Mouse (Mus musculus): ENCODE measurements around the gene Cmtm7. TPM values are rescaled to one million over a fixed set of nuclear protein-coding genes. Genes with fewer than 3 reads are reported as not detected.

Gene Cmtm7
- polyA plus RNA-seq, 1 experiment from 2014 or later = 97.5 TPM

DNA sequence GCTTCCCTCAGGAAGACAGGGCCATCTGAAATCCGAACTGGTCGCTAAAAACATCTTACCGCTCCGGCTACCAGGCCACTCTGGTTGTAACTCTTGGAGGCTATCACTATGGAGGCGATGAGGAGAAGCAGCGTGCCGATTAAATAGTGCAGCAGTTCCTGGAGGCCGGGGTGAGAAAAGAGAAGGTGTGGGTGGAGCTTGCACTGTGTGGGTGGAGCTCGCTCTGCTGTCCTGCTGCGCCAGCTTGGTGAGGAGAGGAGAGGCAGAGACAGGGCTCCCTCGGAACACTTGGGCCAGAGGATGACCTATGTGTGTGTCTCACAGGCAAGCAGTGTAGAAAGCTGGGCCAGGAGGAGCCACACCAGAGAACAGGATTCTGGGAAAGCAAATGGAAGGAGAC lies 19.8 kb downstream of the Cmtm7 start:
- H3K36me3 ChIP-seq = peaks cover 32% of the 10 kb centered on the region; the same call in 1 of the 2 replicates
- no peaks in the 10 kb centered on the region for H3K27me3 ChIP-seq
- no peak overlapping the region for H3K4me2 ChIP-seq
- no peak overlapping the region for H3K27ac ChIP-seq
- H3K4me3 ChIP-seq = no peak overlapping the region
- H3K9me3 ChIP-seq (replicated peaks) = no peaks in the 10 kb centered on the region
- 71% methylated on average over 11 of the region's 11 CpGs for WGBS
- H3K4me1 ChIP-seq (replicated peaks) = peaks cover 2% of the 10 kb centered on the region
- H3K9ac ChIP-seq = no peak overlapping the region
- no peak for ATAC-seq (replicated peaks; ENCODE audit: insufficient number of reproducible peaks, insufficient read depth, low FRiP score, low read depth)

GRCm38 (mm10) chr9:114760353-114760752 lies 21.3 kb downstream of the Cmtm7 start:
- ATAC-seq (replicated peaks; ENCODE audit: insufficient number of reproducible peaks, insufficient read depth, low FRiP score, low read depth) = no peak
- Histone ChIP-seq H3K36me3 (peaks cover 33% of the 10 kb centered on the region; the same call in 1 of the 2 replicates), H3K9me3 (replicated peaks) (no peaks in the 10 kb centered on the region), H3K27ac (no peak overlapping the region), H3K4me1 (replicated peaks) (no peaks in the 10 kb centered on the region), H3K4me3 (no peak overlapping the region), H3K9ac (no peak overlapping the region), H3K27me3 (no peaks in the 10 kb centered on the region), H3K4me2 (no peak overlapping the region)
- WGBS = 71% methylated on average over 5 of the region's 5 CpGs

- no peak overlapping the region for H3K4me2 ChIP-seq
- peaks cover 37% of the 10 kb centered on the region; the same call in 1 of the 2 replicates for H3K36me3 ChIP-seq
- no peak overlapping the region for H3K9ac ChIP-seq
- no peaks in the 10 kb centered on the region for H3K9me3 ChIP-seq (replicated peaks)
- WGBS = 86% methylated on average over 4 of the region's 4 CpGs
- no peak for ATAC-seq (replicated peaks; ENCODE audit: insufficient number of reproducible peaks, insufficient read depth, low FRiP score, low read depth)
- no peak overlapping the region for H3K4me3 ChIP-seq
- H3K4me1 ChIP-seq (replicated peaks) = no peaks in the 10 kb centered on the region
- no peaks in the 10 kb centered on the region for H3K27me3 ChIP-seq
- no peak overlapping the region for H3K27ac ChIP-seq
Measured at GRCm38 (mm10) chr9:114759886-114760285, 21.8 kb downstream of the Cmtm7 start.

GRCm38 (mm10) chr9:114758801-114759200 lies 22.9 kb downstream of the Cmtm7 start:
- Histone ChIP-seq H3K27me3 (no peaks in the 10 kb centered on the region), H3K4me1 (replicated peaks) (no peaks in the 10 kb centered on the region), H3K4me2 (no peak overlapping the region), H3K27ac (no peak overlapping the region), H3K36me3 (peaks cover 38% of the 10 kb centered on the region; the same call in 1 of the 2 replicates), H3K4me3 (no peak overlapping the region), H3K9ac (no peak overlapping the region), H3K9me3 (replicated peaks) (no peaks in the 10 kb centered on the region)
- WGBS = 82% methylated on average over 5 of the region's 5 CpGs
- no peak for ATAC-seq (replicated peaks; ENCODE audit: insufficient number of reproducible peaks, insufficient read depth, low FRiP score, low read depth)

DNA sequence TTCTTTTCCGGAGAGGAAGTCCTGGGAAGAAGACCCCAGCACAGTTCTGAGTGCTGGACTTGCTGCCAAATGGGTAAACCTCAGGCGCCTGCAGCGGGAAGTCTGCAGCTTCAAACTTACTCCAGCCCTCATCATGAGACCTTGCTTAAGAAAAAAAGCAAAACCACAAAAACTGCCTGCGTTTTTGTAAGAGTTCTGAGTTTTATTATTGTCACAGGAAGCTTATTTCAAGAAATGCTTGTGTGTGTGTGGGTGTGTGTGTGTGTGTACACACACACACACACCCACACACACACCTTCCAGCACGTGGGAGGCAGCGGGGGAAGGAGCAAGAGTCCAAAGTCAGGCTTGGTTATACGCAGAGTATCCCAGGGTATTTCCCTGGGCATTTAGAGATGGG lies 23.4 kb downstream of the Cmtm7 start:
- H3K27ac ChIP-seq = no peak overlapping the region

DNA sequence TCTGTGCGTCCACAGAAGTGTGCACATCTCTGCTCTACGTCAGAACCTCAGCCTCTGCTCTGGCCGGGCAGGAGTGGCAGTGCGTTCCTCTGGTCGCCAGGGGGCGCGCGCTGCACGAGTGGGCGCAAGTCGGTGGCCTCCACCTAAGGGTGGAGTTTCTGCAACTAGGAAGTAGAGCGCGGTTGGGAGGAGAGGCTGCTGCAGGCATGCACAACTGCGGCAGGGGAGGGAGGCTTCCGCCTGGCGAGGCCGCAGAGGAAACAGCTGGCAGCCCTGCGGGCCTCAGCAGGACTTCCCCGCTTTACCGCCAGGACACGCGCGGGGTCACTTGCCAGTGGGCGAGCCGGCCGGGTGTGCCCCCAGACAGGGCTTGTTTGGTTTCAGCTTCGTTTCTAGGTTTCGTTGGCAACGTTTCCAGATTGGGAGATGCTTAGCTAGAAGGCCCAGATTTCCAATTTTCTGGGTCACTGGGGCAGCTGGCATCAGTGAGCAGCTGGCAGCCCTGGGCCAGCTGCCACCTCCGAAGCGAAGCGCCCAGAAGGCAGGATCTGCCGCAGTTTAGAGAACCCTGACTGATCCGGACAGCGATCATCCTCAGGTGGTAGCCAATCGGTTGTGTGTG lies 28.7 kb downstream of the Cmtm7 start:
- 7% methylated on average over 36 of the region's 36 CpGs for WGBS
- peak; percentile 90 for ATAC-seq (replicated peaks; ENCODE audit: insufficient number of reproducible peaks, insufficient read depth, low FRiP score, low read depth)
- H3K4me2 ChIP-seq = peak overlapping the region; percentile 88
- peaks cover 23% of the 10 kb centered on the region for H3K36me3 ChIP-seq
- peak overlapping the region; percentile 71 for H3K4me3 ChIP-seq
- peak overlapping the region; percentile 73 for H3K9ac ChIP-seq
- H3K9me3 ChIP-seq (replicated peaks) = no peaks in the 10 kb centered on the region
- H3K27me3 ChIP-seq = no peaks in the 10 kb centered on the region
- peaks cover 7% of the 10 kb centered on the region for H3K4me1 ChIP-seq (replicated peaks)
- H3K27ac ChIP-seq = peak overlapping the region; percentile 64

More for the DNA sequence above, 23.4 kb downstream of the Cmtm7 start:
- H3K4me2 ChIP-seq = no peak overlapping the region
- no peak overlapping the region for H3K4me3 ChIP-seq
- 70% methylated on average over 7 of the region's 7 CpGs for whole genome bisulfite sequencing
- no peaks in the 10 kb centered on the region for H3K9me3 ChIP-seq (replicated peaks)
- H3K36me3 ChIP-seq = peaks cover 38% of the 10 kb centered on the region; the same call in 1 of the 2 replicates
- H3K4me1 ChIP-seq (replicated peaks) = peaks cover 2% of the 10 kb centered on the region; the same call in 1 of the 2 replicates
- no peak overlapping the region for H3K9ac ChIP-seq
- ATAC-seq (replicated peaks; ENCODE audit: insufficient number of reproducible peaks, insufficient read depth, low FRiP score, low read depth) = no peak
- H3K27me3 ChIP-seq = no peaks in the 10 kb centered on the region

DNA sequence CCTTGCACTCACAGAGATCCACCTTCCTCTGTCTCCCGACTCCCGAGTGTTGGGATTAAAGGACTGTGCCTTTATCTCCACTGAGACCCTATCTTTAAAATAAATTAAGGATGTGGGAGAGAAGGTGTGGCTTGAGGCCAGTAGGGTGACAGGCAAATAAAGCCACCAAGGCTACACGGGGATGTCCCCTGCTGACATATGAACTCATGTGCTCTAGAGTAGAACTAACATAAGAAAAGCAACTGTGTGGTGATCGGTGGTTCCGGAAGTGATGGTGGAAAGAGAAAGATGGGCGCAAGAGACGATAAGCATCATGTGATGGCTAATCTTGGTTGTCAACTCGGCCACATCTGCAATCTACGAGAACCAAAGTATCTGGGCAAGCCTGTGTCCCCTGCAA lies 29.3 kb downstream of the Cmtm7 start:
- no peak overlapping the region for H3K27ac ChIP-seq
- no peak overlapping the region for H3K4me3 ChIP-seq
- H3K36me3 ChIP-seq = peaks cover 30% of the 10 kb centered on the region
- H3K27me3 ChIP-seq = no peaks in the 10 kb centered on the region
- ATAC-seq (replicated peaks; ENCODE audit: insufficient number of reproducible peaks, insufficient read depth, low FRiP score, low read depth) = no peak
- H3K9ac ChIP-seq = peak overlapping the region; percentile 24; the same call in 1 of the 2 replicates
- H3K4me1 ChIP-seq (replicated peaks) = peaks cover 7% of the 10 kb centered on the region
- H3K9me3 ChIP-seq (replicated peaks) = no peaks in the 10 kb centered on the region
- peak overlapping the region; percentile 88 for H3K4me2 ChIP-seq
- WGBS = 66% methylated on average over 9 of the region's 9 CpGs

GRCm38 (mm10) chr9:114751582-114751981 lies 30.1 kb downstream of the Cmtm7 start:
- no peak overlapping the region for H3K4me3 ChIP-seq
- 79% methylated on average over 3 of the region's 3 CpGs for WGBS
- H3K4me2 ChIP-seq = no peak overlapping the region
- no peaks in the 10 kb centered on the region for H3K9me3 ChIP-seq (replicated peaks)
- H3K9ac ChIP-seq = no peak overlapping the region
- ATAC-seq (replicated peaks; ENCODE audit: insufficient number of reproducible peaks, insufficient read depth, low FRiP score, low read depth) = no peak
- H3K4me1 ChIP-seq (replicated peaks) = peaks cover 7% of the 10 kb centered on the region
- H3K36me3 ChIP-seq = peaks cover 34% of the 10 kb centered on the region
- no peaks in the 10 kb centered on the region for H3K27me3 ChIP-seq
- H3K27ac ChIP-seq = no peak overlapping the region

DNA sequence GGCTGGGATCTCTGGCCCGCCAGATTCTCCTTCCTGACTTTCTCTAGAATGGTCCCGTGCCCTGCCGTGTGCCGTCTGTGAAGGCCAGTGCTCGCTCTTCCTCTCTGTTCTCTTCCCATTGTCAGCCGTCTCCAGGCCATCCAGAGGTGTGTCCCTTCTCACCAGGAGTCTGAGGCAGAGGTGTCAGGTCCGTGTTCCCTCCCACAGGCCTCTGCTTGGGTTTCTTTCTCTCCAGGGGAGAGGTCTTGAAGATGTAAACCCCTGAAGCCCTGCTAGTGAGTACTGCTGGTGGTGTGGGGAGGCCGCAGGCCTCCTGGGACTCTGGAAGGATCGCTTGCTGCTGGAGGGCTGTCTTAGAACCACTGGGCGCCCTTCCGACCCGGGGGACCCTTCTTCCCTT lies 34.2 kb downstream of the Cmtm7 start:
- 79% methylated on average over 12 of the region's 12 CpGs for WGBS
- peaks cover 12% of the 10 kb centered on the region for H3K4me1 ChIP-seq (replicated peaks)
- ATAC-seq (replicated peaks; ENCODE audit: insufficient number of reproducible peaks, insufficient read depth, low FRiP score, low read depth) = no peak
- no peak overlapping the region for H3K4me2 ChIP-seq
- no peak overlapping the region for H3K9ac ChIP-seq
- H3K27me3 ChIP-seq = no peaks in the 10 kb centered on the region
- peaks cover 32% of the 10 kb centered on the region for H3K36me3 ChIP-seq
- no peak overlapping the region for H3K27ac ChIP-seq
- no peaks in the 10 kb centered on the region for H3K9me3 ChIP-seq (replicated peaks)
- no peak overlapping the region for H3K4me3 ChIP-seq

GRCm38 (mm10) chr9:114747012-114747411 lies 34.6 kb downstream of the Cmtm7 start:
- Histone ChIP-seq H3K9ac (no peak overlapping the region), H3K27ac (no peak overlapping the region), H3K9me3 (replicated peaks) (no peaks in the 10 kb centered on the region), H3K4me1 (replicated peaks) (peaks cover 12% of the 10 kb centered on the region), H3K4me3 (no peak overlapping the region), H3K4me2 (no peak overlapping the region), H3K27me3 (no peaks in the 10 kb centered on the region), H3K36me3 (peaks cover 36% of the 10 kb centered on the region)
- WGBS = 78% methylated on average over 10 of the region's 10 CpGs
- no peak for ATAC-seq (replicated peaks; ENCODE audit: insufficient number of reproducible peaks, insufficient read depth, low FRiP score, low read depth)

DNA sequence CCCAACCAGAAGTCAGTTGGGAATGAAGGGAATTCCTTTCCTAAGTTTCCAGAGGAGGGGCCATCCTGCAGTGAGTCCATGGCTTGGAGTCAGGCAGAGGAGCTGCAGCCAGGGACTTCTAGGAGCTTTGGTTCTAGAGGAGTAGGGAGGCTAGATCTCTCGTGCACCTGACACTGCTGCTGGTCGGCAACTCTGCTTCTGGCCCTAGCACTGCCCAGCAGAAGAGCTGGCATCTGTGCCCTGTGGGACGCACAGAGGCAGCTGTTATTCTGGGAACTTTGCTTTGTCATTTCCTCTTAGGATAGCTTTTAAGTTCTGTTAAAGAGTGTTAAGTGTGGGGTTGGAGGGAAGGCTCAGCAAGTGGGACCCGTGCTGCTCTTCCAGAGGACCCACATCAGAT lies 36.0 kb downstream of the Cmtm7 start:
- WGBS = 52% methylated on average over 4 of the region's 4 CpGs
- Histone ChIP-seq H3K9ac (no peak overlapping the region; the same call in 1 of the 2 replicates), H3K4me1 (replicated peaks) (peaks cover 12% of the 10 kb centered on the region), H3K4me2 (no peak overlapping the region), H3K27me3 (no peaks in the 10 kb centered on the region), H3K36me3 (peaks cover 36% of the 10 kb centered on the region), H3K4me3 (no peak overlapping the region), H3K9me3 (replicated peaks) (no peaks in the 10 kb centered on the region), H3K27ac (no peak overlapping the region)
- ATAC-seq (replicated peaks; ENCODE audit: insufficient number of reproducible peaks, insufficient read depth, low FRiP score, low read depth) = no peak

GRCm38 (mm10) chr9:114745163-114745562 lies 36.5 kb downstream of the Cmtm7 start:
- no peak overlapping the region for H3K27ac ChIP-seq

More at GRCm38 (mm10) chr9:114745163-114745562, 36.5 kb downstream of the Cmtm7 start:
- Histone ChIP-seq H3K4me1 (replicated peaks) (peaks cover 12% of the 10 kb centered on the region), H3K9me3 (replicated peaks) (no peaks in the 10 kb centered on the region), H3K36me3 (peaks cover 33% of the 10 kb centered on the region), H3K4me2 (no peak overlapping the region), H3K27me3 (no peaks in the 10 kb centered on the region), H3K4me3 (no peak overlapping the region), H3K9ac (no peak overlapping the region)
- 38% methylated on average over 4 of the region's 4 CpGs for whole genome bisulfite sequencing
- ATAC-seq (replicated peaks; ENCODE audit: insufficient number of reproducible peaks, insufficient read depth, low FRiP score, low read depth) = no peak
